In the genomic region with DNA sequence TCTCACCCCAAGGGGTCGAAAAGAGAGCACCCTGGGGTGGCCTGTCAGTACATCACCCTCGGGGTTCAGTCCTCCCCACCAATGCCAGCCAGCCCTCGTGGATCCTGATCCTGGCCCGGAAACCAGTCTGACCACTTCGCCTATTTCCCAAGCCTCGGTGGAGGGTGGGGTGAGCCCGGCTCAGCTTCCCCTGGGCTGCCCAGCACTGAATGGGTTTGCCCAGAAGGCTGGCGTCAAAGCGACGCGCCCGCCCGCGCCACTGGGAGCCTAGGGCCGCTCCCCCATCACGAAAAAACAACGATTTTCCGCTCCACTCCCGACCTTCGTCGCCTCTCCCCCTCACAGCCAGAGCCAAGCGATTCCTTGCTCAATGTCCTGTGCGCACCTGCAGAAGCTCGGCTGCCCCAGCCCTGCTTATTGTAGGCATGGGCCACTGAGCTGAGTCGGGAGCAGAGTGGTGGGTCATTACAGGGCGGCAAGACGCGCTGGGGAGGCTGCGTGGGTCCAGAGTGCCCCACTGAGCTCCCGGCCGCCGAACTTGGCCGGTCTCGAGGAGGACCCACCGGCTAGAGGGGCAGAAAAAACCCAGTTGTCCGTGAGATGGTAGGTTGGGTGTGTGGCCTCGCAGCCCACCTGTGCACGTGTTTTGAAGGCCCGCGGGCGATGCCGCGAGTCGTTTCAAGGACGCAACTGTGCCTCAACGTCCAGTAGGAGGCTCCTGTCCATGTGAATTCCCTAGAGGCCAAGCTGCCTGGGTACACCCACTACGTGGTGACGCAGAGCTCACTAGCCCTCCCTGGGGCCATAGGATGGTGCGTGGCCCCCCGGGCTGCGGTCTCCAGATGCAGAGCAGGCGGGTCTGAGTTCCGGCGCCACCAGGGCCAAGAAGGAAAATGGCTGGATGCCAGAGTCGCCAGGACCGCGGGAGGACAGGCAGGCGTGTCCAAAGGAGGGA, we compare ENCODE assay signal across 8 mouse cellular contexts. TPM values are rescaled to one million over a fixed set of nuclear protein-coding genes. Genes with fewer than 3 reads are reported as not detected.
DNase-seq lines count a peak whose midpoint lies in the region; ATAC-seq and TF ChIP-seq lines count a peak whose summit lies in the region.

No protein-coding gene starts in this region.

- 0 out of 2 replicates have a peak, but pooled peaks have one; percentile 21 for TF ChIP-seq POLR2A in heart, adult 2 months (IDR thresholded peaks at IDR 0.05; ENCODE audit: insufficient read depth, low read depth, low read length)

- H3K9ac ChIP-seq in heart, adult 2 months (ENCODE audit: low read depth, low read length), result peak overlapping the region; percentile 18
- no peak overlapping the region for H3K9ac ChIP-seq in embryonic facial prominence, embryonic 12.5 days
- H3K9ac ChIP-seq in hindbrain, embryonic 15.5 days, result no peak overlapping the region
- H3K9ac ChIP-seq in liver, embryonic 13.5 days, result no peak overlapping the region

- intact Hi-C loops in heart, adult 2 months (cut with DNase I), result no loop called here

- H3K9me3 ChIP-seq in embryonic facial prominence, embryonic 12.5 days, result no peaks in the 10 kb centered on the region
- H3K9me3 ChIP-seq in hindbrain, embryonic 15.5 days, result no peaks in the 10 kb centered on the region
- H3K9me3 ChIP-seq in liver, embryonic 13.5 days (replicated peaks), result no peaks in the 10 kb centered on the region; the same call in 1 of the 2 replicates

- H3K4me3 ChIP-seq in heart, adult 2 months, result peak overlapping the region; percentile 20; the same call in 1 of the 2 replicates
- H3K4me3 ChIP-seq in embryonic facial prominence, embryonic 12.5 days, result peak overlapping the region; percentile 17
- H3K4me3 ChIP-seq in hindbrain, embryonic 15.5 days, result peak overlapping the region; percentile 21
- no peak overlapping the region for H3K4me3 ChIP-seq in liver, embryonic 13.5 days (replicated peaks)

- no peak for ATAC-seq in embryonic facial prominence, embryonic 12.5 days (ENCODE audit: insufficient number of reproducible peaks, insufficient read depth, low FRiP score, low TSS enrichment)
- no peak for ATAC-seq in hindbrain, embryonic 15.5 days (ENCODE audit: low FRiP score, low read depth)
- no peak for ATAC-seq in liver, embryonic 13.5 days (ENCODE audit: low read depth)
- ATAC-seq in monocyte, adult 5-6 weeks (replicated peaks; ENCODE audit: insufficient number of reproducible peaks, low FRiP score, low TSS enrichment, poor library complexity, severe bottlenecking), result peak; percentile 56

- no peaks in the 10 kb centered on the region for H3K79me2 ChIP-seq in heart, adult 2 months (replicated peaks; ENCODE audit: control insufficient read depth, insufficient read depth, low read length)

- TF ChIP-seq EP300 in heart, adult 2 months (IDR thresholded peaks at IDR 0.05; ENCODE audit: insufficient read depth, low read depth, low read length), result no peak

- WGBS in heart, adult 2 months, result 3% methylated on average over 58 of the region's 58 CpGs
- WGBS in embryonic facial prominence, embryonic 12.5 days, result 2% methylated on average over 58 of the region's 58 CpGs
- WGBS in hindbrain, embryonic 15.5 days, result 1% methylated on average over 56 of the region's 58 CpGs
- WGBS in liver, embryonic 13.5 days (ENCODE audit: insufficient replicate concordance), result 5% methylated on average over 58 of the region's 58 CpGs

- H3K4me2 ChIP-seq in embryonic facial prominence, embryonic 12.5 days (replicated peaks), result peak overlapping the region; percentile 33
- H3K4me2 ChIP-seq in hindbrain, embryonic 15.5 days, result peak overlapping the region; percentile 92
- H3K4me2 ChIP-seq in liver, embryonic 13.5 days, result peak overlapping the region; percentile 35

- H3K27me3 ChIP-seq in heart, adult 2 months (ENCODE audit: control insufficient read depth, insufficient read depth, low read length), result peaks cover 12% of the 10 kb centered on the region
- peaks cover 84% of the 10 kb centered on the region for H3K27me3 ChIP-seq in embryonic facial prominence, embryonic 12.5 days
- peaks cover 39% of the 10 kb centered on the region for H3K27me3 ChIP-seq in hindbrain, embryonic 15.5 days
- H3K27me3 ChIP-seq in liver, embryonic 13.5 days, result peaks cover 98% of the 10 kb centered on the region

- no peak overlapping the region for H3K27ac ChIP-seq in heart, adult 2 months
- no peak overlapping the region for H3K27ac ChIP-seq in embryonic facial prominence, embryonic 12.5 days
- H3K27ac ChIP-seq in hindbrain, embryonic 15.5 days (replicated peaks), result no peak overlapping the region
- H3K27ac ChIP-seq in liver, embryonic 13.5 days, result no peak overlapping the region

- no peaks in the 10 kb centered on the region for H3K36me3 ChIP-seq in heart, adult 2 months (ENCODE audit: control insufficient read depth, insufficient read depth, low read length)
- no peaks in the 10 kb centered on the region for H3K36me3 ChIP-seq in embryonic facial prominence, embryonic 12.5 days
- H3K36me3 ChIP-seq in hindbrain, embryonic 15.5 days, result no peaks in the 10 kb centered on the region
- H3K36me3 ChIP-seq in liver, embryonic 13.5 days, result no peaks in the 10 kb centered on the region

- H3K4me1 ChIP-seq in heart, adult 2 months (ENCODE audit: control insufficient read depth, insufficient read depth, low read length), result peaks cover 2% of the 10 kb centered on the region; the same call in 1 of the 2 replicates
- H3K4me1 ChIP-seq in embryonic facial prominence, embryonic 12.5 days, result peaks cover 30% of the 10 kb centered on the region
- peaks cover 47% of the 10 kb centered on the region for H3K4me1 ChIP-seq in hindbrain, embryonic 15.5 days (replicated peaks)
- H3K4me1 ChIP-seq in liver, embryonic 13.5 days (replicated peaks), result peaks cover 38% of the 10 kb centered on the region

- peak; percentile 40 for TF ChIP-seq CTCF in heart, adult 2 months (IDR thresholded peaks at IDR 0.05)

- DNase-seq in heart, adult 2 months, result peak; percentile 58 to 64
- no peak for DNase-seq in heart, adult 8-10 months (ENCODE audit: low spot score)
- DNase-seq in liver, embryonic 13.5 days, result no peak
- no peak for DNase-seq in spleen, adult 18-20 months
- DNase-seq in gastrocnemius, postnatal 10 days, result no peak

RNA-seq across cellular contexts. Expression of a gene that starts 17.5 kb away (rescaled TPM):
- 1 to 10 TPM; 4.0 to 5.3 TPM for total RNA-seq in heart, adult 2 months (2021)
- 2.0 and 2.7 TPM in 2 replicates for polyA plus RNA-seq in heart, adult 2 months (2012; rRNA removed)
- 1 to 10 TPM; 3.6 to 4.9 (median 4.6) TPM for total RNA-seq in heart, adult 8-10 months (2022)
- 9.4 and 10.8 TPM in 2 replicates for polyA plus RNA-seq in embryonic facial prominence, embryonic 12.5 days (2016; fragmentation: Nextera tagmentation; extraction: Ambion mirVana)
- 8.6 and 10.0 TPM in 2 replicates for polyA plus RNA-seq in hindbrain, embryonic 15.5 days (2015; fragmentation: Nextera tagmentation; extraction: Ambion mirVana)
- 2.4 and 2.8 TPM in 2 replicates for polyA plus RNA-seq in liver, embryonic 13.5 days (2015; fragmentation: Nextera tagmentation; extraction: Ambion mirVana)
- 2.7 to 7.3 TPM (median 4.7 TPM) in 3 replicates for total RNA-seq in monocyte, adult 5-6 weeks (2017)
- 1 to 10 TPM; 2.3 to 4.7 TPM for total RNA-seq in gastrocnemius, postnatal 10 days (2021)

RNA-seq across cellular contexts. Expression of a gene that starts 27.7 kb away (rescaled TPM):
- total RNA-seq in heart, adult 2 months (2021), result 10 to 100 TPM in 1 of 2 experiments, 1 to 10 TPM in 1; 8.1 to 12.3 TPM
- polyA plus RNA-seq in heart, adult 2 months (2012; rRNA removed), result 4.7 and 5.4 TPM in 2 replicates
- 10 to 100 TPM in 1 of 4 experiments, 1 to 10 TPM in 3; 5.2 to 12.8 (median 8.4) TPM for total RNA-seq in heart, adult 8-10 months (2022)
- polyA plus RNA-seq in embryonic facial prominence, embryonic 12.5 days (2016; fragmentation: Nextera tagmentation; extraction: Ambion mirVana), result 11.7 and 12.3 TPM in 2 replicates
- 21.9 and 23.2 TPM in 2 replicates for polyA plus RNA-seq in hindbrain, embryonic 15.5 days (2015; fragmentation: Nextera tagmentation; extraction: Ambion mirVana)
- 2.0 and 2.4 TPM in 2 replicates for polyA plus RNA-seq in liver, embryonic 13.5 days (2015; fragmentation: Nextera tagmentation; extraction: Ambion mirVana)
- total RNA-seq in monocyte, adult 5-6 weeks (2017), result 35.2 to 45.8 TPM (median 42.2 TPM) in 3 replicates
- 1 to 10 TPM; 6.2 to 9.1 TPM for total RNA-seq in gastrocnemius, postnatal 10 days (2021)

RNA-seq across cellular contexts. Expression of a gene that starts 35.6 kb away (rescaled TPM):
- 1 to 10 TPM; 1.7 to 2.3 TPM for total RNA-seq in heart, adult 2 months (2021)
- polyA plus RNA-seq in heart, adult 2 months (2012; rRNA removed), result 2.3 and 3.0 TPM in 2 replicates
- 1 to 10 TPM; 2.0 to 3.9 (median 2.9) TPM for total RNA-seq in heart, adult 8-10 months (2022)
- polyA plus RNA-seq in embryonic facial prominence, embryonic 12.5 days (2016; fragmentation: Nextera tagmentation; extraction: Ambion mirVana), result 103 and 105 TPM in 2 replicates
- polyA plus RNA-seq in hindbrain, embryonic 15.5 days (2015; fragmentation: Nextera tagmentation; extraction: Ambion mirVana), result 15.3 and 17.1 TPM in 2 replicates
- polyA plus RNA-seq in liver, embryonic 13.5 days (2015; fragmentation: Nextera tagmentation; extraction: Ambion mirVana), result 3.8 and 4.1 TPM in 2 replicates
- total RNA-seq in monocyte, adult 5-6 weeks (2017), result 0.75 to 2.7 TPM (median 2.2 TPM) in 3 replicates
- 1 to 10 TPM; 2.3 to 3.0 TPM for total RNA-seq in gastrocnemius, postnatal 10 days (2021)

Comparison
In these comparisons a context has a peak if more than half of its experiments do, and no peak if none do; other contexts are left out.
1. DNase-seq: peak in heart, adult 2 months (2 of 2); none in heart, adult 8-10 months (single experiment), liver, embryonic 13.5 days (single experiment), spleen, adult 18-20 months (0 of 2) and gastrocnemius, postnatal 10 days (single experiment).
2. H3K4me2 ChIP-seq: peak in every context shown above with its lines; median percentile 92 in hindbrain, embryonic 15.5 days; 35 in liver, embryonic 13.5 days; 33 in embryonic facial prominence, embryonic 12.5 days.